Mouse (Mus musculus) telencephalon, adult 2 months (tissue): ENCODE results near the gene Gtf2h3.
"Not testable (repeated sequence)": the region's sequence is repeated elsewhere in the genome, so short reads cannot be mapped to it uniquely, and the experiment has no call there.

ENCODE experiments used
- DNase-seq: peaks from one replicate; pipeline ENCODE4 v3.0.0-alpha.2; 2011; ENCODE audit warnings: low read depth, low spot score

Gene Gtf2h3

DNA sequence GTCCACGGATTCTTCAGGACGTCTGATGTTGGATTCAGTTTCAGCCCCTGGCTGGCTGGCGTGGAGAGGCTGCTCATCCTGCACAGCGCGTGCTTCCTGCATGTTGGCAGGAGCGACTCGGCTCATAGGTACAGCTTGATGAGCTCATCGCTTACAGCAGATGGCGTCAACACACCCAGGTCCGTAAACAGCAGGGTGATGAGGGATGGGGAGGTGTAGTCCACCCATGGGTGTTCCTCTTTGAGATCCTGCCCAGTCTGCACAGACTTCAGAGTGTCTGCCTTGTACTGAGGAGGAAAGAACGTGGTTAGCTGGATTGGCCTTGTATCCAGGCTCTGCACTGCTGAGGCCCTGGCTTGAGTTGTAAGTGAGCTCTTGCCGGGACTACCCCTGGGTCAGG is 7.9 kb upstream of the Gtf2h3 start:
- DNase-seq: no peak

DNA sequence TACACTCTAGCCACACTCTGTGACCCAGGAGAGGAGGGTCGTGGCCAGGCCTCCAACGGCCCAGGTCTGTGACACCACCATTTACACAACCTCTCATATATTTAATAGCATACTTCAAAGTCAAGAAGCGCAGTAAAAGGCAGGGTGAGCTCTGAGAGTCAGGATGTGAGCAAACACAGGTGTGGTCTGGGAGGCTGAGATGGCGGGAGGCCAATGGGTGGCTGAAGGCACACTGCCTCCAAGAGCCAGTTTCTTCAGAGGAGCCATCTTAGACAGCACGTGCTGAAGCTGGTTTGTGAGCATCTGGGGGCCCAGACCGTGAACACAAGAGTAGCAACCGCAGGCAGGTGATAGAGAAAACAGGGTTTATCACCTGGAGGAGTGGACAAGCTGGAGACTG is 3.5 kb upstream of the Gtf2h3 start:
- no peak for DNase-seq

DNA sequence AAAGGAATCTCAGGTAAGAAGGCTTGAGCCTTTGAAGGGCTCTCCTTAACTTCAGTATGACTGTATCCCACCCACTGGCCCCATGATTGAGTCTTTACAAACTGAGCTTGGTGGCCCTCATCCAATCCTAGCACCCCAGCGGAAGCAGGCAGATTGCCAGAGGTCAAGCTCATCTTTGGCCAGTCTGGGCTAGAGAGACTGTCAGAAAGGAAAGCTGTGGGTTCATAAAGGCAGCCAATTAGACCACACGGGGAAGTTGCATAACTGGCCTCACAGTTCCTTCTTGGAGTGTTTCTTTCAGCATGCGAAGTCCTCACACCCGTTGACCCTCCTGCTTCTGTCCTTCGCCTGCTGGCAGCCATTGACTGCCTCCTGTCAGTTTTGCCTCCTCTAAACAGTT is 3.6 kb downstream of the Gtf2h3 start:
- no peak for DNase-seq

DNA sequence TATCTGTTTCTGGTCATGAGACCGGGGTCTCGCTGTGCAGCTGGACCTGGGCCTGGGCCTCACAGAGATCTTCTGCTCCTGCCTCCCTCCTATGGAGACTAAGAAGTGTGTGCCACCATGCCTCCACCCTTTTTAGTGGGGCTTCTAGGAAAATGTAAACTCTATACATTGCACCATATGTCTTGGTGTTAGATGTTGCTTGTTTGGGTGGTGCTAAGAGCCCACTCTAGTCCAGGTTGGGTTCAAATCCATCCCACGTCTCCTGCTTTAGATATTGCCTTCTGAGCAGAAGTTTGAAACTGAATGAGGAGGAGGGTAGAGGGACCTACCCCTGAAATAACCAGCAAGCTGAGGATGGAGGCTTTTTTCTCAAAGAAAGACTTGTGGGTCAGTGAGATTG is 13.8 kb downstream of the Gtf2h3 start:
- DNase-seq: peak; percentile 33

DNA sequence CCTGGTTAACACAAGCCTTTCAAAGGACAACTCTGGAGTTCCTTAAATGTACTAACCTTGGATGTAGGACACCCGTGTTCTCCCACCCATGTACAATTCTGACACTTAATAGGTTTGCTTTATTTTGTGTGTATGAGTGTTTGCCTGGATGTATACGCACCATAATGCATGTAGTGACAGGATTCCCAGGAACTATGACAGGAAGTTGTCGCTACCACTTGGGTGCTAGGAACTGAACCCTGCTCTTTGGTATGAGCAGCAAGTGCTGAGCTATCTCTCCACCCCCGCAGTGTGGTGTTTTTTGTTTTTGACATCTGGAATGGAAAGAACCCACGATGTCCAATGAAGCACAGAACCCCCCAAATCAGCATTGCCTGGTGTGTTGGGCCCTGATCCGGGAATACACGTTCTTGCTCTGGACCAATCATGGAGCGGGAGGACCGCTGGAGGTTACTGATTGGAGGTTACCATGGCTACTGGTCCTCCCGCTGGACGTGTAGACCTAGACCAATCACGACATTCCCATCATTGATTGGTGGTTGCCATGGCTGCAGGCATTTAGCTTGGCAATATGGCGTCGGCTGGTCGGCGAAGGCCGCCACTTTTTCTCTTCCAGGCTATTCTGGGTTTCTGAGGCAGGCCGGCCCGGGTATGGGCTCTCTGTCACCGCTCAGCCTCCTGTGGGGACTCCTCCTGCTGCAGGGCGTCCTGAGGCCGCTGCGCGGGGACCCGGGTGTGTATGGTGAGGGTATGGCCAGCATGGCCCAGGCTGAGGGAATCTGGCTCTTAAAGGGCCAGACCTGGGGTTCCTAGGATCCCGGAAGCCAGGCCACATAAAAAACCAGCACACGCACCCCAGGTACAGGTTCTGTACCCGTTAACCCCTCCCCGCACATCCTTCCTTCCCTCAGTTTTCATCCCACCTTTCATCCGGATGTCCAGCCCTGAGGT is 19.6 kb downstream of the Gtf2h3 start:
- peak; percentile 97 for DNase-seq

DNA sequence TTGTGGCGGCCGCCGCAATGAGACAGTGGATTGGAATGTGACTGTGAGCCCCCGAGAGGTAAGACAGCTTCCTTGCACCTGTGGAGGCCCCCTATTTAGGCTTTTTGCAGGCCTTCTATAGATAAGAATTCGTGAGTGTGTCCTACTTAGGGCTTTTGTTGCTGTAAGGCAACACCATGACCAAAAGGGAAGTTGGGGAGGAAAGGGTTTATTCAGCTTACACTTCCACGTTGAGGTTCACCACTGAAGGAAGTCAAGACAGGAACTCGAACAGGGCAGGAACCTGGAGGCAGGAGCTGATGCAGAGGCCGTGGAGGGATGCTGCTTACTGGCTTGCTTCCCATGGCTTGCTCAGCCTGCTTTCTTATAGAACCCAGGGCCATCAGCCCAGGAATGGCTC is 20.8 kb downstream of the Gtf2h3 start:
- not testable (repeated sequence) for DNase-seq

DNA sequence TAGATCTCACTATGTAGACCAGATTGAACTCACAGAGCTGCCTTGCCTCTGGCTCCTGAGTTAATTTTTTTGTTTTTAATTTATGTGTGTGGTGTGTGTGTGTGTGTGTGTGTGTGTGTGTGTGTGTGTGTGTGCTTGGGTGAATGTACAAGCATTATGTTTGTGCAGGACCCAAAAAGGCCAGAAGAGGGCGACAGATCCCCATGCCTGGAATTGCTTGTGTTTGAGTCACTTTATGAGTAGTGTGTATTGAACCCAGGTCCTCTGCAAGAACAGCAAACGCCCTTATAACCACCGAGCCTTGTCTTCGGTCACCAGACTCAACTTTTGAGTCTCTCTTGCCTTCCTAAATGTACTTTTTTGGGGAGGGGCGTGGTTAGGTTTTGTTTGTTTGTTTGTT is 23.4 kb downstream of the Gtf2h3 start:
- DNase-seq: no peak

DNA sequence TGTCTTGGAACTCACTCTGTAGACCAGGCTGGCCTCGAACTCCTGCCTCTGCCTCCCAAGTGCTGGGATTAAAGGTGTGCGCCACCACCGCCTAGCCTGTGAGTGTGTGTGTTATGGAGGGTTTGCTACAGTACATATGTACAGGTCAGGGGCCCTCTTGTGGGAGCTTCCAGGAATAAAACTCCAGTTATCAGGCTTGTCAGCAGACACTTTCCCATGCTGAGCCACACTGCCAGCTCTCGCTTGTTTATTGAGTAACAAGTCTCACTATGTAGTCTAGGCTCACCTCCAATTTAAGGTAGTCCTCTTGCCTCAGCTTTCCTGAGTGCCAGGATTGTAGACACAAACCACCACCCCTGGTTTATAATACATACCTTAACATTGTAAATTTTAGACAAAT is 25.4 kb downstream of the Gtf2h3 start:
- no peak for DNase-seq

DNA sequence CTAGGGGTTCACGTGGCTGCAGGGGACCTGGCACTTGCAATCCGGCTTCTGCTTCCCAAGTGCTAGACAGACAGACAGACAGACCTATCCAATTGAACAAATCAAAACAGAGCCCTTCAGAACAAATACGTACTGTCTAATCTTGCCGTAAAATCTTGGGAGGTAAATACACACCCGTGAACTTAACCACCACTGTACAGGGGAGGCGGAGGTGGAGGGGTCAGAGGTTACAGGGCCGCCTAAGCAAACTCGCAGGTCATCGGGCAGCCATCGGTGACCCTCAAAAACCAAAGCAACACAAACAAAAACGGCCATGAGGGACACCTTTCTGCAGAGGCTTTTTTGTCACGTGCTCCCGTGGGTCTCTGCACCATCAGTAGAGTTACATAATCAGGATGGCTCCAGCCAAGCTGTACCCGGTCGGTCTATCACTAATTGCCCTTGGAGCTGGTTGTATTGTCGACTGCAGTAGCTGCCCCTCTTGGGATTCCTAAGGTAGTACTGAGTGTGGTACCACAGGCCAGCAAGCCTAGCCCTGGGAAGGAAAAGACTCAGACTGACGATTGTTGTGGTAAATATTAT is 26.2 kb downstream of the Gtf2h3 start:
- no peak for DNase-seq

DNA sequence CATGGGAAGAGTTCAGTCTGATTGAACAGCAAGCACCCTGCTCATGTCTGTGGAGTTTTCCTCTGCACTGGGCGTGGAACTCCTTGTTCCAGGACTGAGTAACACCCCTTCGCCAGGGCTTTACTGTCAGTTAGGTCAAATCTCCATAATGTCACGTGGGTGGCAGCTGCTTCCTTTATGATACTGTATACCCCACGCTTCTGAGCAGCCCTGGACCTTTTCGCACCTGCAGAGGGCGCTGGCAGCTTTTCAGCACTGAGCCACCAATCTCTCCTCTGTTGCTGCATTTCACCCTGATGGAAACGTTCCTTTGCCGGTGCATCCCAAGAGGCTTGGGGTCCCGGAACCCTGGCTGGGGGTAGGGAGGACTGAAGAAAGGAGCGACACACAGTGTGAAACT is 32.0 kb downstream of the Gtf2h3 start:
- no peak for DNase-seq

DNA sequence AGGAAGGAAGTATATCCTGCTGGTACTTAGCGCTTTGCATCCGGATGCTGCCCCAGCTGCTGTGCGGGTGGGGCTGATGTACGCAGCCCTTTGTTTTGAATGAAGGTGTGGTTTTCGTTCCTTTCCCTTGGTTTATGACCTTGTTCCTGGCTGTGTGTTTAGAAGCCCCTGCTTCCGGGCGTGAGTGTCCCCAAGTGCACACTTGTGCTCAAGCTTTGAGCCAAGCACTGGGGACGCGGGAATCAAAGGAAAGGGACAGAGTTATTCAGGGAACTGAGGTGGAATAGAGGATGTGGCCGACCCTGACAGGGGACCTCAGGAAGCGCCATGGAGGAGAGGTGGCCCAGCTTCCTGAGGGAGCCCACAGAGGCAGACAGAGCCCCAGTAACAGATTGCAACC is 35.8 kb downstream of the Gtf2h3 start:
- DNase-seq: no peak

DNA sequence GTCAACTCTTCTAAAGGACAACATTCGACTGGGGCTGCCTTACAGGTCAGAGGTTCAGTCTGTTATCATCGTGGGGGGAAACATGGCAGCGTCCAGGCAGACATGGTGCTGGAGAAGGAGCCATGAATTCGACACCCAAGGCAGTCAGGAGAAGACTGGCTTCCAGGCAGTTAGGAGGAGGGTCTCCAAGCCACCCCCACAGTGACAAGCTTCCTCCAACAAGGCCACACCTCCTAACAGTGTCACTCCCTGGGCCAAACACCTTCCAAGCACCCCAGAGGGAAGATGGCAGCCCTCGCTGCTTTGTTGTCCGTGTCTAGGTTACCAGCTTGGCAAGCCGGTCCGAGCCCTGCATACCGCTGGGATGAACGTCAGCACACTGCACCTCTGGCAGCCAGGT is 39.8 kb downstream of the Gtf2h3 start:
- no peak for DNase-seq

DNA sequence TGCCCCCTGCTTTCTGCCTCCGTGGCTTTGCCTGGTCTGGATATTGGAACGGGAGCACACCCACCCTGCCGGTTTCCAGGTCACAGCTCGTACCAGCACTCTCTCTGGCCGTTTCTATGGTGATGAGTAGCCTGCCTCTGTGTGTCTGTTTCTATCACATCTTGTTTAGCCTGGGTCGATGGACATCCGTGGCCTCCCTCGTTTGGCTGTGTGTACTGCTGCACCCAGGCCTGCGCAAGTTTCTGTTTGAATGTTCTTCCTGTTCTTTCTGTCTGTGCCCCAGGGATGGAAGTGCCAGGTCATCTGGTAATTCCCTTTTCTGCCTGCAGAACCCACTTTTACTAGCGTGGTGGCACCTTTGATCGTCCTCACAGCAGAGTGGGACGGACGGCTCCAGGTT is 42.4 kb downstream of the Gtf2h3 start:
- peak; percentile 19 for DNase-seq

DNA sequence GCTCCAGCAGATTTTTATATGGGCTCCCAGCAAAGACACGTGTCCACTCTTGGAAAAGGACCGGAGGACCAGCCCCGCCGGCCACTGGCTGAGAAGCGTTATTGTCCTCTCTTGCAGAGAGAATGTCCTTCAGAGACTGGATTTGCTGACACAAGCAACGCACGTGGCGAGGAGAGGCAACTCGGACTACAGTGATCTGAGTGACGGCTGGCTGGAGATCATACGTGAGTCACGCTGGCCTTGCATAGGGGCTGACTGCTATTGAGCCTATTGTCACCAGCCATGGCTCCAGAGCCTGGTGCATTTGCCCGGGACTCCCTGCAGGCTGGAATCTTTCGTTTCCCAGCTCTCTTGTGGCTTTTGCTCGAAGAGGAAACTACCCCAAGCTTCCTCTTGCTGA is 44.0 kb downstream of the Gtf2h3 start:
- peak; percentile 45 for DNase-seq

DNA sequence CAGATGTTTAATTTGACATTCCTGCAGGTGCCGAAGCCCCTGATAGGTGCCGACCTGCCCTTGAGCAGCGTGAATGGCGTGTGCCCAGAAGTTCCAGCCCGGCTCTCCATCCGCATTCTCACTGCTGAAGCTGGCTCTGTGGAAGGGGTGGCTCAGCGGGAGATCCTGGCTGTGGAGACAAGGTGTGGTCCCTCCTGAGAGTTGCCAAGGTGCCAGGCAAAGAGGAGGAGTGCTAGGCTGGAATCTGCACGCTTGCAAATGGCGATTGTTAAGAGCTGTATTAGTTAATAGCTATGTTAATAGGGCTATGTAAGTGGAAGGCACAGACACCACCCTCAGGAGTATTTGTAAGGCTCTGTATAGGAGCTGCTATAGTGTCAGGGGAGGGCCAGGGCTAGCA is 45.4 kb downstream of the Gtf2h3 start:
- no peak for DNase-seq

DNA sequence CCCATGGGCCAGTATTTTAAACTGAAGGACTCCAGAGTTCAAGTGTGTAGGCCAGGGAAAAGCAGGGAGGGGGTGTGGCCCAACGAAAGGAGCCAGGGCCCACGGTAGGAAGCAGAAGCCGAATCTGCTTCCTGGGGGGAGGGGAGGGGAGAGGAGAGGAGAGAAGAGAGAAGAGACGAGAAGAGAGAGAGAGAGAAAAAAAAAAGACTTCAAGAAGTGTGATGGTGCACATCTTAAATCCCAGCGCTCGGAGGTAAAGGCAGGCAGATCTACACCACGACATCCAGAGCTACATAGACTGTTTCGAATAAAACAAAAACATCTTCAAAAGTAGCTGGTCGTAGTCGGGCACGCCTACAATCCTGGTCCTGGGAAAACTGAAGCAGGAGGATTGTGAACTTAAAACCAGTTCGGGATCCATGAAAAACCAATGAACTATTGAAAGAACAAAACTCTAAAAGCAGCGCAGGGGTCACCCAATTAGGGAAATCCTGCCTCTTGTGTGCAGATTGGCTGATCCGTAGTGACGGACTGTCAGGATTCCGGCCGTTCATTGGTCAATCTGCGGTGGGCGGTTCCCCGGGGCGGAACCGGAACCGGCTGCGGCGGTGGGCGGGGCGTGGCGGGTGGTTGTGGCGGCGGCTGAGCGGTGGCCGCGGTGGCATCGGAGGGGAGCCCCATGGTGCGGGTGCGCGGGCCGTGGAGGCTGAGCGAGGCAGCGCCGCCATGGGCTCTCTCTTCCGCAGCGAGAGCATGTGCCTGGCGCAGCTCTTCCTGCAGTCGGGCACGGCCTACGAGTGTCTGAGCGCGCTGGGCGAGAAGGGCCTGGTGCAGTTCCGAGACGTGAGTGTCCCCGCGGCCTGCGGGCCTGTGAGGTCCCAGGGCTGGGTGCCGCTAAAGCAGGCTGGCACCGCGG is 49.8 kb downstream of the Gtf2h3 start, which contains the start of gene Atp6v0a2:
TSS of gene Atp6v0a2 (plus strand) at position 129 of the 916 bp plus-strand sequence.
- DNase-seq: peak; percentile 85

DNA sequence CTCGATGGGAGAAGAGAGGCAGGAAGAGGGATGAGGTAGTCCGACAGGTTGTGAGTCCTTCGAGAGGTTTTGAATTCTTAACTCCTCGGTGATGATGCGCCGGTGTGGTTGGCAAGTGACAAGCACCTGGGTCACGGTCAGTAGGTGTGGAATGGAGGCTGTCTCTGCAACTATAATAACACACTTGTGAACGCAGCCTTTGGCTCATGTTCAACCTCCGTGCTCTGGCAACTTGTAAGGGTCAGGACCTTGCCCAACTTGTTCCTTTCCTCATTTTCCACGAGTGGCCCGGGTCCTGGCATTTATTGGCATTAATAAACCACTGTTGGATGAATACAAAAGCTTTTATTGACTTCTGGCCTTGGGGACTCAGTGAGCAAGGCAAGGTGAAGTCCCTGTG is 50.7 kb downstream of the Gtf2h3 start:
- no peak for DNase-seq

DNA sequence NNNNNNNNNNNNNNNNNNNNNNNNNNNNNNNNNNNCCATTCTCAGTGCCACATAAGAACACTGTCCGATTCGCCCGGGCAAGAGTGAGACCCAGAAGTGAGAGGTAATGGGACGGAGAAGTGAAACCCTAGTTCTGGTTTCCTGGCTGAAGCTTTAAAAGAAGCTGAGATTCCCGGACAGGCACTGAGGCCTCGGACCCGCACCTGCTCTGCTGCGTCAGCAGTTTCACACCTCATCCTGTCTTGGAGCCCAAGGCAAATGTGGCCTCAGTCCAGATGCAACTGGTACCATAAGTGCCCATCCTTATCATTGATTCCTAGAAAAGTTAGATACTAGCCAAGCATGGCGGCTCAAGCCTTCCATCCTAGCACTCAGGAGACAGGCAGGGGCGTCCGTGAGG is 52.7 kb downstream of the Gtf2h3 start:
- peak; percentile 13 for DNase-seq

DNA sequence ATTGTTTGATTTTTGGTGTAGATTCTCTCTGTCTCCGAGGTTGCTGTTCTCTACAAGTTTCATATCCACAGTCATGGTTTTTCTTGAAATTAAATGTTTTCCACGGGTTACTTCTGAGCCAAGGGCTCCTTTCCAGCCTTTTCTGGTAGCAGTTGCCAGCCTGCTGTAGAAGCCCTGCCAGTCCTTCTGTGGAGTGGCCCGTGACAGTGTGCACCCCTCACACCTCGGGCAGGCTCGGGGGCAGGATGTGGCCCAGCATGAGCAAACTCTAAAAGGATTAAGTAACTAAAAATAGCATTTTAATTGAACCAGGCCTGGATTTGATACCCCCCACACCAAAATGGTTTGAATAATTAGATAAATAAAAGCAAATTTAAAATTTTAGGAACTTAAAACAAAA is 53.5 kb downstream of the Gtf2h3 start:
- DNase-seq: no peak

DNA sequence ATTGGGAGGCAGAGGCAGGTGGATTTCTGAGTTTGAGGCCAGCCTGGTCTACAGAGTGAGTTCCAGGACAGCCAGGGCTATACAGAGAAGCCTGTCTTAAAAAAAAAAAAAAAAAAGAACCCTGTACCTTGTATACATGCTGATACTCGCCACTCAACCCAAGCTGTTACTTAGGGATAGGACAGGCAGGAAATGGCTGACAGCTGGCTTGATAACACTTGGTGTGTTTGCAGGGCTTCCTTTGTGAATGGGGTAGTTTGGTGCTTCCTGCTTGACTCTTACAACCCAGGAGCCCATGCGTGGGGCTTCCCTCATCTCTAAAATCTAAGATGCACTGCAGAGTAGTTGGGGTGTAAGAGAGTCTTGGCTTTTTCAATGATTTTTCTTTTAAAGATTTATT is 54.5 kb downstream of the Gtf2h3 start:
- DNase-seq: no peak

DNA sequence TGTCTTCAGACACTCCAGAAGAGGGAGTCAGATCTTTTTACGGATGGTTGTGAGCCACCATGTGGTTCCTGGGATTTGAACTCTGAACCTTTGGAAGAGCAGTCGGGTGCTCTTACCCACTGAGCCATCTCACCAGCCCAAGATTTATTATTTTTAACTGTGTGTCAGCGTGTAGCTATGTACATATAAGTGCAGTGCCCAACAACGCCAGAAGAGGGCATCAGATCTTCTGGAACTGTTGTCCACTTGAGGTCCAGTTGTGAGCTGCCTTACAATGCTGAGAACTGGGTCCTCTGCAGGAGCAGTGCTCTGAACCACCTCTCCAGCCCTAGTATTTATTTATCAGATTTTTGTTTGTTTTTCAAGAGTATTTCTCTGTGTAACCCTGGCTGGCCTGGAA is 56.1 kb downstream of the Gtf2h3 start:
- DNase-seq: not testable (repeated sequence)

DNA sequence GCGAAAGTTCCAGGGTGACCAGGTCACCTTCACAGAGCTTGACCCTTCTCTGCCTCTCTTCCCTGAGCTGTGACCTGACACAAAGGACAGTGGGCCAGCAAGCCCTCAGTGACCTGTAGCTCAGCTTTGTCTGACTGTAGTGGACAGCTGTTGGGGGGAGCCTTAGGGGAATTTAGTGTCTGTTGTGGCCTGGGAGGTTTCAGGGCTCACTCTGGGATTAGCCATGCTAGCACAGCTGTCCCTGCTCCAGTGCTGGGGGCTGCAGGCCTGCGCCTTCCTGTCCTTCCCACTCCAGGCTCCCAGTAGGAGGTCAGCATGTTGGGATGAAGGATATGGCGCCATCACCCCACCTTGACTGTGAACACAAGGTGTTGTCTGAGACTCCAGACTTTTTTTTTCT is 57.2 kb downstream of the Gtf2h3 start:
- DNase-seq: no peak
